Mouse (Mus musculus) embryonic fibroblast, embryonic 13.5 days (primary cell): ENCODE results near the gene Gm10065.
"Not testable (repeated sequence)": the region's sequence is repeated elsewhere in the genome, so short reads cannot be mapped to it uniquely, and the experiment has no call there.

Experiments used
- CTCF ChIP-seq: IDR thresholded peaks from 2 replicates; pipeline ENCODE4 v1.5.1; 2011; ENCODE audit warnings: mild to moderate bottlenecking, control low read depth, low read length, moderate library complexity, borderline replicate concordance; ENCODE audit not compliant: insufficient read depth
- POLR2A ChIP-seq: IDR thresholded peaks from 2 replicates; pipeline ENCODE4 v1.6.1; 2011; ENCODE audit warnings: low read depth, mild to moderate bottlenecking, control low read depth, low read length, moderate library complexity

DNA sequence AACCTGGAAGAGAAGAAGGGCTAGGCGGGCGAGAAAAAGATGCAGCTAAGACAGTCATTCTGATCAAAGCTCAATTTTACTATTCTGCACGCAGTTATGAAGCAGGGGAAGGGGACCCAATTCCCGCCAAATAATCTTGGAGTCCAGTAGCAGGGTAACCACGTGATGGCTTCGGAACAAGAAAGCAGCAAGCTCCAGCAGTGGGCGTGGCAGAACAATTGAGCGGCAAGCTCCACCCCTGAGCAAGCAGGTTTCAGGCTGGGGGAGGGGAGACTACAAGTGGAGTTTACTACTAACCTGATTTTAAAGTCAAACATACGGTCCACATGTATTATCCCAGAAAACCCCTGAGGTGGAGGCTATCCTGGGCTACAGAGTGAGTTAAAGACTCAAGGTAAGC is 16.7 kb downstream of the Gm10065 start:
- not testable (repeated sequence) for TF ChIP-seq CTCF, POLR2A
